Mouse (Mus musculus) neutrophil, adult 5-6 weeks (primary cell): Measurements from ENCODE around the gene Epop. TPM values are rescaled to one million over a fixed set of nuclear protein-coding genes. Genes with fewer than 3 reads are reported as not detected.

Experiments
- ATAC-seq: fragments of 151-379, 151-347 bp; 2 replicates; pipeline ENCODE4 v1.8.0; 2017; ENCODE audit warnings: mild to moderate bottlenecking, moderate TSS enrichment; ENCODE audit not compliant: insufficient number of reproducible peaks, poor library complexity, low FRiP score, severe bottlenecking; ENCODE audit errors: extremely low read depth
- total RNA-seq: library from RNA; stranded (forward); fragments of 200-1000 nt; gene quantifications from 2 replicates; pipeline ENCODE4 v1.2.3, GENCODE M21; 2017

Gene Epop
- total RNA-seq, 1 experiment from 2014 or later = 0.35 TPM

GRCm38 (mm10) chr11:97603891-97604290 is 25.6 kb downstream of the Epop start:
- no peak for ATAC-seq

GRCm38 (mm10) chr11:97602223-97602622 is 27.3 kb downstream of the Epop start:
- ATAC-seq = no peak

- ATAC-seq = no peak
Observed at GRCm38 (mm10) chr11:97599104-97599503, 30.4 kb downstream of the Epop start.

- no peak for ATAC-seq
Observed at GRCm38 (mm10) chr11:97597945-97598691, 31.4 kb downstream of the Epop start.

- ATAC-seq = no peak
Observed at GRCm38 (mm10) chr11:97594136-97594535, 35.4 kb downstream of the Epop start.

- ATAC-seq = no peak
Observed at GRCm38 (mm10) chr11:97591910-97592309, 37.6 kb downstream of the Epop start.

- ATAC-seq = no peak
Observed at GRCm38 (mm10) chr11:97590227-97590960, 39.1 kb downstream of the Epop start.

GRCm38 (mm10) chr11:97589216-97589615 is 40.3 kb downstream of the Epop start:
- no peak for ATAC-seq

- no peak for ATAC-seq
Observed at GRCm38 (mm10) chr11:97585932-97586331, 43.6 kb downstream of the Epop start.

- ATAC-seq = no peak
Observed at GRCm38 (mm10) chr11:97584476-97584875, 45.0 kb downstream of the Epop start.

GRCm38 (mm10) chr11:97579088-97579857 is 50.2 kb downstream of the Epop start:
- no peak for ATAC-seq

GRCm38 (mm10) chr11:97578286-97578685 is 51.2 kb downstream of the Epop start:
- no peak for ATAC-seq

Other genes with a start within 250 kb of the Epop start
- gene Arhgap23, start 214.2 kb downstream of the Epop start, total RNA-seq = 8.8 and 10.5 TPM in 2 replicates
- gene 4933428G20Rik, start 129.4 kb downstream of the Epop start, total RNA-seq = 0.23 TPM in 1 of 2 replicates, not detected in the other
- 0.12 TPM in 1 of 2 replicates, not detected in the other for gene Srcin1, start 53.5 kb downstream of the Epop start, total RNA-seq
- 63.2 and 69.2 TPM in 2 replicates for gene Mllt6, start 33.7 kb upstream of the Epop start, total RNA-seq
- 7.2 and 13.5 TPM in 2 replicates for gene Cisd3, start 56.1 kb upstream of the Epop start, total RNA-seq
- not detected in 2 replicates for gene Pcgf2, start 70.8 kb upstream of the Epop start, total RNA-seq
- gene Psmb3, start 73.7 kb upstream of the Epop start, total RNA-seq = 89.0 and 97.7 TPM in 2 replicates
- 29.0 and 30.6 TPM in 2 replicates for gene Pip4k2b, start 115.0 kb upstream of the Epop start, total RNA-seq
- gene Cwc25, start 136.9 kb upstream of the Epop start, total RNA-seq = 35.0 and 41.2 TPM in 2 replicates
- 0.81 and 2.7 TPM in 2 replicates for gene 1700001P01Rik, start 146.2 kb upstream of the Epop start, total RNA-seq
- 1,248 and 1,304 TPM in 2 replicates for gene Rpl23, start 152.7 kb upstream of the Epop start, total RNA-seq
- gene Lasp1, start 169.3 kb upstream of the Epop start, total RNA-seq = 257 and 315 TPM in 2 replicates
- 0.47 and 1.2 TPM in 2 replicates for gene B230217C12Rik, start 211.1 kb upstream of the Epop start, total RNA-seq